Mouse (Mus musculus) retina, embryonic 14.5 days (tissue): ENCODE measurements at regions not wholly inside any gene's neighbourhood (a gene's known extent, or its start where the extent isn't known, plus 50 kb on each side); places are given as distances from the start of the nearest gene placed in this dataset.
A peak's percentile ranks its signal among the peaks of the same experiment; 100 is the strongest.

Source experiments
- DNase-seq: peaks from one replicate; pipeline ENCODE4 v3.0.0-alpha.2; 2015; ENCODE audit warnings: low spot score

DNA sequence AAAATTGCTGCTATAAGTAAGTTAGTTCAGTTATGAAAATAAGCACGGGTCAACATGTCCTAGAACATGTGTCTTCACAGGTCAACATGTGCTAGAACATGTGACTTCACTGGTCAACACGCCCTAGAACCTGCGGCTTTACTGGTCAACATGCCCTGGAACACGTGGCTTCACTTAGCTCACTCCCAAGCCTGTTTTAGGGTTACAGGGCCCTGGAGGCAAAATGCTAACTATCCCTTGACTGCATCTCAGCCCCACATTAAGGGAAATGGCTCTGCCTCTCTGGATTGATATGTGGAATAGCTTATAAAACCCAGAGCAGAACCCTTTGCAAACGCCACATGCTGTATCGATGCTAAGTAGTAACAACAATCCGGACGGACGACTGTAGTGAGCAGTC is 67.8 kb downstream of the Nkx6-1 start:
- DNase-seq: no peak

GRCm38 (mm10) chr5:101591236-101591635 is 73.6 kb downstream of the Nkx6-1 start:
- no peak for DNase-seq

- DNase-seq: peak; percentile 7
These were observed 74.3 kb downstream of the Nkx6-1 start for GRCm38 (mm10) chr5:101590341-101591124.

DNA sequence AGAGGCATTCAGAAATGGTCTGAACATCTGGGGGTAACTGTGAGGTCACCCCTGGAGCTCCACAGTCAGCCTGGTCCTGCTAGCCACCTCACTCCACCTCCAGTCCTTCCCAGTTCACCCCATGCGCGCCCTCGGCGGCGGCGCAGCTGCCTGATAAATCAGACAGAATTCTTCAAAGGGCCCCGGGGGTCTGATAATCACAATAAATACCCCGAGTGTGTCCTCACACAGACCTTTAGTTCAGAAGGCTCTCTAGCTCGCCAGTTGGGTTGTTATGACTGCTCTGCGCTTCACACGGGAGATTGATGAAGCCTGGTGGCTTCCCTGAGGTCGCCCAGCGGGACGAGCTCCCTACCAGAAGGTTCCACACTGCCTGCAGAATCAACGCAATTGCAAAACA is 91.8 kb downstream of the Nkx6-1 start:
- no peak for DNase-seq

- peak; percentile 35 for DNase-seq
These were observed 99.0 kb downstream of the Nkx6-1 start for GRCm38 (mm10) chr5:101565770-101566169.

GRCm38 (mm10) chr5:101560366-101560765 is 104.4 kb downstream of the Nkx6-1 start:
- no peak for DNase-seq

DNA sequence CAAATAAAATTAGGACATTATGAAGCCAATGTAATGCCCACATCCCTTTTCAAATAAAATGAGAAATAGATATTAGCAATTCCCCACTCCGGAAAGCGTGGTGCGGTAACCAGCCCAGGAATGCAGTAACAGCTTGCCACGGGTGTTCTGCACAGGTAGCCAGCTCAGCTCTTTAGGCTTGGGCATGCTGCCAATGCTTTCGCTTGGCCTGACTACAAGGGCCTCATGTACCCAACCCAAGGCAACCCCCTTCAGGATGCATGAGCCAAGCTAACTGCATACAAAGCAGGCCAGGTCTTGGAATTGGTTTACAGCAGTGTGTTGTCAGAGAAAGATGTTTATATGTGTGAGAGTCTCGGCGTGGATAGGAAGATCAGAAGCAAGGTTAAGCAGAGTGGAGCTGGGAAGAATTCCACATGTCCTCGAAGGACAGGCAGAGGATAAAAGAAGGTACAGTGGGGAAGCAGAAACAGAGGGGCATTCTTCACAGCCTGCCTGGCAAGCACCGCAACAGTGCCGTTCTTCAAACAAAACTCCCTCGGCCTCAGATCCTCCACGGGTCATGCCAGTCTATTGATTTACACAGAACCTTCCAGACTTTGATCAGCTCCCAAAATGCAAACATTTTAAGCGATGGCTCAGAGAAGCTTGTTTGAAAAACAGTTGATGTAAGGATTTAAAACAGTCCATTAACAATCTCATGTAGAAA is 106.4 kb downstream of the Nkx6-1 start:
- no peak for DNase-seq

- no peak for DNase-seq
These were observed 107.6 kb downstream of the Nkx6-1 start for GRCm38 (mm10) chr5:101557156-101557555.

DNA sequence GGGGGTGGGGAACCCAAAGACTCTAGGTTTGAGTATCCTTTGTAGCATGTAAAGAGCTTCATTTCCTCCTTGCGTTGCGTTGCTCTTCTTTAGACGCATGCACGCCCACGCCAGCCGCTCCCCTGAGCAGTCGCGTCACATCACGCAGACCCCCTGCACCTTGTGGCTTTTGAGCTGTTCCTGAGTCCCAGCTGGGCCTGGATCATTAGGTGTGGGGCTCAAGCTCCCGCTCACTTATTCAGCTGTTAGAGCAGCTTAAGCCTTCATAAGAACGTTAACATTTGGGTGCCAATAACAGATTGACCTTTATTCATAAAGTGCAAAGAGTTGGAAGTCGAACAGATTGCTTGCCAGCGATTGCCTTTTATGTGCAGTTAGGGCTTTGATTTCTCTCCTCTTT is 121.5 kb downstream of the Nkx6-1 start:
- no peak for DNase-seq

DNA sequence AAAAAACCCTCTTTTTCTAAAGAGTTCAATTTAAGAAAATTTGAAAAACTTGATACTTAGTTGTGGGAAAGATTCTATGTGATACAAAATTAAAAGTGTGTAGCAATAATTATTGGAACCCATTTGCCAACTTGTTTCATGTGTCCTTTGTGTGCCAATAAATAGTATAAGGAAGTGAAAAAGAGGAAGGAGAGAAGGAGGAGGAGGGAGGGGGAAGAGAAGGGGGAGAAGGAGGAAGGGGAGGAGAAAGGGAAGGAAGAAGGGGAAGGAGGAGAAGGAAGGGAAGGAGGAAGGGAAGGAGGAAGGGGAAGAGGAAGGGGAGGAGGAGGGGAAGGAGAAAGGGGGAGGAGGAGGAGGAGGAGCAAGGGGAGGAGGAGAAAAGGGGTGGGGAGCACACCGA is 125.0 kb downstream of the Nkx6-1 start:
- DNase-seq: no peak

DNA sequence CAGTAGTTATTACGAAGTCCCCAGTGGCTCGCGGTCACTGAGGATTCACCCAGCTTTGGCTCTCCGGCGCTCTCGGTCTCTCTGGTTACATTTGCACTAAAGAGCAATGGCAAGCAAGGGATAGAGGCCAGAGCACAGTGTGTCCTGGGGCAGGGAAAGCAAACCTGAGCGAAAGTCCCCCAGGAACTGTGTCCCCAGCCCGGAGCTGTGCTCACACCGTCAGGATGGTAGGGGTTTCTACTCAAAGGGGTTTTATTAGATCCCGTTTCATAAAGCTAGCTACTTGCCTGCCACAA is 125.6 kb downstream of the Nkx6-1 start:
- DNase-seq: no peak

- DNase-seq: no peak
These were observed 126.2 kb downstream of the Nkx6-1 start for GRCm38 (mm10) chr5:101538410-101539253.

- peak; percentile 52 for DNase-seq
These were observed 127.0 kb downstream of the Nkx6-1 start for GRCm38 (mm10) chr5:101537518-101538380.

GRCm38 (mm10) chr5:101535451-101535850 is 129.3 kb downstream of the Nkx6-1 start:
- no peak for DNase-seq

DNA sequence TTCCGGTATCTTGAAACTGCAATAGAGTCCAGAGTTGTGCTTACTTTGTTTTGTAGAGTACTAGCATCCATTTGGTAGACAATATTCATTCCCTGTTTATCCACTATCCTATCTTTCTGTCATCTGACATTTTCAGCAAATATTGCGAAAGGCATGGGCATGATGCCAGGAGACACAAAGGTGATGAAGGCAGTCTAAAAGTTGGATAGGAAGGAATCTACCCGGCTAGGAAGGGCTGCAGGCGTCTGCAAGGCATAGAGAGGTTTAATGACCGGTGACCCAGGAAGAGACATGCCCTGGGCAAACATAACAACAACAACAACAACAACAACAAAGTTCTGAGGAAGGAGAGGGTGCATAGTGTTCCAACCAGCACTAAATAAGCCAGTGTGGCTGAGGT is 139.4 kb downstream of the Nkx6-1 start:
- DNase-seq: no peak

GRCm38 (mm10) chr5:101524670-101525069 is 140.1 kb downstream of the Nkx6-1 start:
- DNase-seq: peak; percentile 58

GRCm38 (mm10) chr5:101523902-101524301 is 140.9 kb downstream of the Nkx6-1 start:
- DNase-seq: peak; percentile 66

DNA sequence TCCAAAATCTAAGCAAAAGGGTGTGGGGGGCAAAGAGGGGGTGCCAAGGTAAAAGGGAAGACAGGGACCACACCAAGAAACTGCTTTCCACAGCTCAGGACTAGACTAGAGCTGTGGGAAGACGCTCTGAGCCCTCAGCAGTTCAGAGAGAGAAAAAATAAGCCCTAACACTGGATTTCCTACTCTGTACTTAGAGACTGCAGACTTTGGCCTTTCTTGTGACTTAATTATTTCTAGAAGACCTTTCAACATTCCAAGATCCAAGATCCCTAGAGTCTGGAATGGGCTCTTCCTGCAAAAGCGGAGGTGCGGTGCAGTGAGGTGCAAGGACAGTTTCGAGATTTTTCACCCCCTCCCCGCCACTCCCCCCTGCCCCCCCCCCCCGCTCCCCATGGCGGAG is 141.3 kb downstream of the Nkx6-1 start:
- DNase-seq: no peak

GRCm38 (mm10) chr5:101520935-101521655 is 143.7 kb downstream of the Nkx6-1 start:
- DNase-seq: no peak

DNA sequence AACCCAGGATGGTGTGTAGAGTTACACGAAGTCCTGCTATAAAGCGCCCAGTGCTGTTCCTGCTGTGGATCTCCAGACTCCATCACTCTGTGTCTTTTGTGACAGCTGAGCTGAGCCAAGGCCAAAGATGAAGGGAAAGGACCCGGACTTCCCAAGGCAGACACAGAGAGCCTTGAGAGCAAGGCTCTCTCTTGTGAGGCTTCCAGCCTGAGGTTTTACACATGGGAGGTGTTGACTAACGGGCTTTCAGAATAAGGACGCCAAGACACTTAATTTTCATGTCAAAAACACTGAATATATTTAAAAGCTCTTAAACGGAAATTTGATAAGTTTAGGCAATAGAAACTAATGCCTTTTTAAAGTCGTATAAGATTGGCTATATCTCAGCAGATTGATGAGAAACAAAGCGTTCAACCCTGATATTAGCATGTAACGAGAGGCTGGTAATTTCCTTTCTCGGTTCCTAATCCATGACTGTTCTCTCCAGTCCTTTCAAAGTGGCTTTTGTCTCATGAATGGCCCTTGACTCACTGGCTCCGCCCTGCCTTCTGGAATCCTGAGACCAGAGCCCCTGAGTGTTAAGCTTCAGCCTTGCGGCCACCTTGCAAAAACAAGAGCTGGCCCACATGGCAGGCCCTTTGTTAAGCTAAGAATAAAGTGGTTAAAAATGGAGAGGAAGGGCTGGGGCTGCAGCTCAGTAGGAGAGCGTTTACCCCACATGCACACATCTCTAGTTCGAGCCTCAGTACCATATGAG is 145.8 kb downstream of the Nkx6-1 start:
- no peak for DNase-seq

GRCm38 (mm10) chr5:101497698-101498048 is 167.1 kb downstream of the Nkx6-1 start:
- no peak for DNase-seq
